Comparison of ENCODE assay signal across 8 mouse cellular contexts in genomic region chrX:101273410-101273809, GRCm38 (mm10). TPM values are rescaled to one million over a fixed set of nuclear protein-coding genes. Genes with fewer than 3 reads are reported as not detected.
A peak's percentile ranks its signal among the peaks of the same experiment; 100 is the strongest.
DNase-seq lines count a peak whose midpoint lies in the region; ATAC-seq and TF ChIP-seq lines count a peak whose summit lies in the region.

No protein-coding gene starts in this region.

- TF ChIP-seq CTCF in G1E (IDR thresholded peaks at IDR 0.05; ENCODE audit: low read depth, low read length) = no peak

- H3K27ac ChIP-seq in heart, embryonic 13.5 days (replicated peaks) = peak overlapping the region; percentile 61; the same call in 1 of the 2 replicates
- H3K27ac ChIP-seq in hindbrain, embryonic 12.5 days = peak overlapping the region; percentile 70
- peak overlapping the region; percentile 70; the same call in 1 of the 2 replicates for H3K27ac ChIP-seq in midbrain, embryonic 15.5 days

- DNase-seq in heart, postnatal 10 days = no peak
- DNase-seq in G1E (ENCODE audit: low spot score) = no peak
- no peak for DNase-seq in Muller cell, postnatal 12 days (ENCODE audit: inconsistent ontology term)
- DNase-seq in gastrocnemius, postnatal 10 days = no peak
- no peak for DNase-seq in kidney, adult 11 months

- 32% methylated on average over 6 of the region's 6 CpGs for WGBS in heart, embryonic 13.5 days
- 23% methylated on average over 6 of the region's 6 CpGs for WGBS in hindbrain, embryonic 12.5 days
- WGBS in midbrain, embryonic 15.5 days = 29% methylated on average over 6 of the region's 6 CpGs

- H3K27me3 ChIP-seq in heart, embryonic 13.5 days (replicated peaks) = peaks cover 14% of the 10 kb centered on the region
- no peaks in the 10 kb centered on the region for H3K27me3 ChIP-seq in G1E (ENCODE audit: insufficient read depth, low read length)
- peaks cover 7% of the 10 kb centered on the region; the same call in 1 of the 2 replicates for H3K27me3 ChIP-seq in hindbrain, embryonic 12.5 days
- no peaks in the 10 kb centered on the region; the same call in 1 of the 2 replicates for H3K27me3 ChIP-seq in midbrain, embryonic 15.5 days (replicated peaks)

- intact Hi-C loops in heart, postnatal 10 days (cut with DNase I) = loop anchor here (2.0 to 10.0 kb wide), 2 partner anchors 19 to 151 kb away; partner anchors contain the start of genes Foxo4, Nono and Zmym3

- H3K4me3 ChIP-seq in heart, embryonic 13.5 days = peak overlapping the region; percentile 67
- H3K4me3 ChIP-seq in G1E (ENCODE audit: low read depth, low read length) = peak overlapping the region; percentile 72; the same call in 1 of the 2 replicates
- H3K4me3 ChIP-seq in hindbrain, embryonic 12.5 days = peak overlapping the region; percentile 48
- peak overlapping the region; percentile 55 for H3K4me3 ChIP-seq in midbrain, embryonic 15.5 days

- H3K9ac ChIP-seq in heart, embryonic 13.5 days = peak overlapping the region; percentile 71
- no peak overlapping the region for H3K9ac ChIP-seq in hindbrain, embryonic 12.5 days
- H3K9ac ChIP-seq in midbrain, embryonic 15.5 days = peak overlapping the region; percentile 56

- peaks cover 23% of the 10 kb centered on the region for H3K36me3 ChIP-seq in heart, embryonic 13.5 days
- peaks cover 37% of the 10 kb centered on the region for H3K36me3 ChIP-seq in G1E (replicated peaks)
- 0 out of 2 replicates have a peak, but pooled peaks cover 12% of the 10 kb centered on the region for H3K36me3 ChIP-seq in hindbrain, embryonic 12.5 days
- peaks cover 5% of the 10 kb centered on the region for H3K36me3 ChIP-seq in midbrain, embryonic 15.5 days (replicated peaks)

- H3K9me3 ChIP-seq in heart, embryonic 13.5 days = no peaks in the 10 kb centered on the region
- H3K9me3 ChIP-seq in G1E (replicated peaks) = no peaks in the 10 kb centered on the region
- no peaks in the 10 kb centered on the region for H3K9me3 ChIP-seq in hindbrain, embryonic 12.5 days (replicated peaks)
- H3K9me3 ChIP-seq in midbrain, embryonic 15.5 days = no peaks in the 10 kb centered on the region

- H3K4me1 ChIP-seq in heart, embryonic 13.5 days = peaks cover 11% of the 10 kb centered on the region
- peaks cover 18% of the 10 kb centered on the region for H3K4me1 ChIP-seq in G1E (ENCODE audit: insufficient read depth, low read depth, low read length)
- 0 out of 2 replicates have a peak, but pooled peaks cover 5% of the 10 kb centered on the region for H3K4me1 ChIP-seq in hindbrain, embryonic 12.5 days
- H3K4me1 ChIP-seq in midbrain, embryonic 15.5 days = peaks cover 9% of the 10 kb centered on the region

- no peak for ATAC-seq in heart, embryonic 13.5 days (ENCODE audit: extremely low read depth, insufficient number of reproducible peaks, low FRiP score, low TSS enrichment)
- no peak for ATAC-seq in G1E (ENCODE audit: extremely low read depth, insufficient number of reproducible peaks, low FRiP score, poor library complexity, severe bottlenecking)
- ATAC-seq in hindbrain, embryonic 12.5 days (ENCODE audit: low FRiP score) = peak; percentile 32
- ATAC-seq in midbrain, embryonic 15.5 days (replicated peaks) = peak; percentile 28

- H3K4me2 ChIP-seq in heart, embryonic 13.5 days = peak overlapping the region; percentile 68
- peak overlapping the region; percentile 50 for H3K4me2 ChIP-seq in hindbrain, embryonic 12.5 days (replicated peaks)
- peak overlapping the region; percentile 51 for H3K4me2 ChIP-seq in midbrain, embryonic 15.5 days

RNA-seq across cellular contexts. Expression of gene Med12, which starts 0.4 kb away (rescaled TPM):
- 19.9 and 21.6 TPM in 2 replicates for polyA plus RNA-seq in heart, embryonic 13.5 days (2015; fragmentation: Nextera tagmentation; extraction: Ambion mirVana)
- total RNA-seq in heart, postnatal 10 days (2021) = 10 to 100 TPM; 26.8 to 29.4 TPM
- total RNA-seq in G1E (2014; fragmentation: Nextera tagmentation) = 106 and 128 TPM in 2 replicates
- total RNA-seq in G1E (2017) = 37.9 and 40.9 TPM in 2 replicates
- 44.8 and 48.2 TPM in 2 replicates for polyA plus RNA-seq in G1E (2012)
- 38.9 and 39.2 TPM in 2 replicates for polyA plus RNA-seq in hindbrain, embryonic 12.5 days (2016; fragmentation: Nextera tagmentation; extraction: Ambion mirVana)
- polyA plus RNA-seq in midbrain, embryonic 15.5 days (2015; fragmentation: Nextera tagmentation; extraction: Ambion mirVana) = 26.6 and 29.1 TPM in 2 replicates
- 10 to 100 TPM; 25.6 to 28.8 TPM for total RNA-seq in gastrocnemius, postnatal 10 days (2021)

RNA-seq across cellular contexts. Expression of gene Gm20489, which starts 4.6 kb away (rescaled TPM):
- polyA plus RNA-seq in heart, embryonic 13.5 days (2015; fragmentation: Nextera tagmentation; extraction: Ambion mirVana) = not detected in 2 replicates
- total RNA-seq in heart, postnatal 10 days (2021) = not detected
- total RNA-seq in G1E (2014; fragmentation: Nextera tagmentation) = not detected in 2 replicates
- total RNA-seq in G1E (2017) = not detected in 2 replicates
- not detected in 2 replicates for polyA plus RNA-seq in G1E (2012)
- not detected in 2 replicates for polyA plus RNA-seq in hindbrain, embryonic 12.5 days (2016; fragmentation: Nextera tagmentation; extraction: Ambion mirVana)
- not detected in 2 replicates for polyA plus RNA-seq in midbrain, embryonic 15.5 days (2015; fragmentation: Nextera tagmentation; extraction: Ambion mirVana)
- total RNA-seq in gastrocnemius, postnatal 10 days (2021) = not detected

RNA-seq across cellular contexts. Expression of gene Il2rg, which starts 5.4 kb away (rescaled TPM):
- polyA plus RNA-seq in heart, embryonic 13.5 days (2015; fragmentation: Nextera tagmentation; extraction: Ambion mirVana) = 14.9 and 15.8 TPM in 2 replicates
- total RNA-seq in heart, postnatal 10 days (2021) = 10 to 100 TPM; 16.8 to 21.4 TPM
- total RNA-seq in G1E (2014; fragmentation: Nextera tagmentation) = 11.6 and 18.7 TPM in 2 replicates
- total RNA-seq in G1E (2017) = 21.2 and 21.6 TPM in 2 replicates
- polyA plus RNA-seq in G1E (2012) = 8.2 and 10.1 TPM in 2 replicates
- 3.5 and 4.0 TPM in 2 replicates for polyA plus RNA-seq in hindbrain, embryonic 12.5 days (2016; fragmentation: Nextera tagmentation; extraction: Ambion mirVana)
- polyA plus RNA-seq in midbrain, embryonic 15.5 days (2015; fragmentation: Nextera tagmentation; extraction: Ambion mirVana) = 6.7 and 7.2 TPM in 2 replicates
- 1 to 10 TPM; 5.5 to 7.9 TPM for total RNA-seq in gastrocnemius, postnatal 10 days (2021)

RNA-seq across cellular contexts. Expression of gene Gm614, which starts 9.6 kb away (rescaled TPM):
- not detected in 2 replicates for polyA plus RNA-seq in heart, embryonic 13.5 days (2015; fragmentation: Nextera tagmentation; extraction: Ambion mirVana)
- under 1 TPM; 0.36 to 0.62 TPM for total RNA-seq in heart, postnatal 10 days (2021)
- not detected in 2 replicates for total RNA-seq in G1E (2014; fragmentation: Nextera tagmentation)
- 0.87 TPM in 1 of 2 replicates, not detected in the other for total RNA-seq in G1E (2017)
- polyA plus RNA-seq in G1E (2012) = not detected in 2 replicates
- not detected in 2 replicates for polyA plus RNA-seq in hindbrain, embryonic 12.5 days (2016; fragmentation: Nextera tagmentation; extraction: Ambion mirVana)
- polyA plus RNA-seq in midbrain, embryonic 15.5 days (2015; fragmentation: Nextera tagmentation; extraction: Ambion mirVana) = not detected in 2 replicates
- under 1 TPM in 1 of 2 experiments, not detected in 1; 0.50 TPM for total RNA-seq in gastrocnemius, postnatal 10 days (2021)

RNA-seq across cellular contexts. Expression of gene Foxo4, which starts 19.1 kb away (rescaled TPM):
- 1.4 and 1.7 TPM in 2 replicates for polyA plus RNA-seq in heart, embryonic 13.5 days (2015; fragmentation: Nextera tagmentation; extraction: Ambion mirVana)
- 10 to 100 TPM; 30.7 to 35.0 TPM for total RNA-seq in heart, postnatal 10 days (2021)
- total RNA-seq in G1E (2014; fragmentation: Nextera tagmentation) (20.4 and 20.9 TPM in 2 replicates), G1E (2017) (25.8 and 29.9 TPM in 2 replicates)
- 44.5 and 46.4 TPM in 2 replicates for polyA plus RNA-seq in G1E (2012)
- 1.8 and 2.4 TPM in 2 replicates for polyA plus RNA-seq in hindbrain, embryonic 12.5 days (2016; fragmentation: Nextera tagmentation; extraction: Ambion mirVana)
- 0.97 TPM in 2 replicates for polyA plus RNA-seq in midbrain, embryonic 15.5 days (2015; fragmentation: Nextera tagmentation; extraction: Ambion mirVana)
- 10 to 100 TPM; 48.2 to 55.0 TPM for total RNA-seq in gastrocnemius, postnatal 10 days (2021)

Comparison
In these comparisons a context has a peak if more than half of its experiments do, and no peak if none do; other contexts are left out.
1. ATAC-seq: peak in hindbrain, embryonic 12.5 days (single experiment) and midbrain, embryonic 15.5 days (single experiment); none in heart, embryonic 13.5 days (single experiment) and G1E (single experiment).
2. Peak in every context shown above with its lines, with median percentiles within 50 percentile points of each other: H3K27ac ChIP-seq, H3K4me2 ChIP-seq and H3K4me3 ChIP-seq.